Mouse (Mus musculus) layer of hippocampus, adult 2 months (tissue): ENCODE data around the gene Tldc2. TPM values are rescaled to one million over a fixed set of nuclear protein-coding genes. Genes with fewer than 3 reads are reported as not detected.
A peak's percentile ranks its signal among the peaks of the same experiment; 100 is the strongest.

Experiments
- DNase-seq, 2 experiments: peaks; one replicate each; pipeline ENCODE4 v3.0.0; 2022; ENCODE audit warnings: low spot score in 2 of 2
- H3K27ac ChIP-seq: fragments of 200-600 bp; 2 replicates; pipeline ENCODE4 v1.8.1; 2022
- H3K4me3 ChIP-seq: fragments of 200-600 bp; 2 replicates; pipeline ENCODE4 v1.8.1; 2022; ENCODE audit warnings: mild to moderate bottlenecking
- CTCF ChIP-seq: fragments of 200-600 bp; conservative IDR thresholded peaks from 2 replicates; pipeline ENCODE4 v1.8.1; 2022; ENCODE audit warnings: antibody characterized with exemption, mild to moderate bottlenecking, moderate library complexity
- total RNA-seq, 2 experiments: library from RNA; stranded (reverse); gene quantifications; 2 replicates each; pipeline ENCODE4 v1.2.3; 2021

Tldc2 gene
- total RNA-seq, 2 experiments from 2014 or later = not detected

DNA sequence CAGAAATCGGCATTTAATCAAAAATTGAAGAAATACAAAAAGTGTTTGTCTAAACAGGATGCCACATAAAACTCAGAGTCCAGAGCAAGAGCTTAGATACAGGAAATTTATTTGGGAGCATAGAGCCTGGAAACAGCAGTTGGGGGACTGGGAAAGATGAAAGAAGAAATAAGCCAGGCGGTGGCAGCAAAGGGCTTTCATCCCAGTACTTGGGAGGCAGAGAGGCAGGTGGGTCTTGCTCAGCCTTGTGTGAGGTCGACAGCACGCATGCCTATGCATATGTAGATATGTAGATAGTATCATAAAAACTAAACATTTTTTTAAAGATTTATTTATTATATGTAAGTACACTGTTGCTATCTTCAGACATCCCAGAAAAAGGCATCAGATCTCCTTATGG is 41.2 kb downstream of the Tldc2 start:
- H3K4me3 ChIP-seq = no peak overlapping the region
- no peak overlapping the region for H3K27ac ChIP-seq
- DNase-seq = peak in 1 of 2 experiments; percentile 34
- TF ChIP-seq CTCF = peak; percentile 70

DNA sequence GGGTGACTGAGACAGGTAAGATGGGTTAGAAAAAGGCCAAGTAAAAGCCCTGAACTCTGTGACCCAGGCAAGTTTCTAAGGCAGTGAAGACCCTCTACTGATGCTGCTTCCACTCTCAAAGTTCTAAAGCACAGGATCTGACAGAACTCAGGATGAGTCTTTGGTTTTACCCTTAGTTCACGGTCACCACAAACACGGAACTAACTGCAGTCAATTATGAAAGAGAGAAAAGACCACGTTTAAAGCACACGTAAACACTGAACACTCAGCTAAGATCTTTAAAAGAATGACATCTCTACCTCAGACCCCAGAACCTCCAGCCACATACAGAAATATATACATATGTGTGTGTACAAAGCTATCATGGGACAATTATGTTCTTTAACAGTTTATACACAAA is 42.2 kb downstream of the Tldc2 start:
- no peak for DNase-seq
- no peak for TF ChIP-seq CTCF
- Histone ChIP-seq H3K4me3 (no peak overlapping the region), H3K27ac (no peak overlapping the region)

DNA sequence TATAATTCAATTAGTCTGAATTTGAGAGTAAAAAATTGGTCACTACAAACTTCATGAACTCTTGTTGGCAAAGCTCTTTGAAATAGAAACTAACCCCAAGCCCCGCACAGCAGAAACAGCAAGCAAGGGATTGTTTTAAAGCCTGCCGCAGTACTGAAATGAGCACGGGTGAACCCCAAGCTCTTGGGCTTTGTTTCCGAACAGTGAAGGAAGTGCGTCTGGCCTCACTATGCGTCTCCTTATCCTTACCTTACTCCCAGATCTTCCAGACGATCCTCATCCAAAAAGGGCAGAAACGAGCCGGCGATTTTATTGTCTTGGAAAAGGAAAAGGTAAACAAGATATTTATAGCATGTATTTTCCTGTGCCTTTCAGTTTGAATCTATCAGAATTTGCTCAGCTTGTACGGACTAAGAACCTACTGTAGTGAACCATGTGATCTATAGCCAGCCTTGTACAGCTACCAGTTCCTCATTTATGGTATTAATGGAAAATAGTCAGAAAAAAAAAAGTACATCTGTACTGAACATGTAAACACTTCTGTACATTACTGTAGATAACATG is 42.8 kb downstream of the Tldc2 start:
- TF ChIP-seq CTCF = no peak
- no peak for DNase-seq
- peak overlapping the region; percentile 28; the same call in 1 of the 2 replicates for H3K27ac ChIP-seq
- no peak overlapping the region for H3K4me3 ChIP-seq

DNA sequence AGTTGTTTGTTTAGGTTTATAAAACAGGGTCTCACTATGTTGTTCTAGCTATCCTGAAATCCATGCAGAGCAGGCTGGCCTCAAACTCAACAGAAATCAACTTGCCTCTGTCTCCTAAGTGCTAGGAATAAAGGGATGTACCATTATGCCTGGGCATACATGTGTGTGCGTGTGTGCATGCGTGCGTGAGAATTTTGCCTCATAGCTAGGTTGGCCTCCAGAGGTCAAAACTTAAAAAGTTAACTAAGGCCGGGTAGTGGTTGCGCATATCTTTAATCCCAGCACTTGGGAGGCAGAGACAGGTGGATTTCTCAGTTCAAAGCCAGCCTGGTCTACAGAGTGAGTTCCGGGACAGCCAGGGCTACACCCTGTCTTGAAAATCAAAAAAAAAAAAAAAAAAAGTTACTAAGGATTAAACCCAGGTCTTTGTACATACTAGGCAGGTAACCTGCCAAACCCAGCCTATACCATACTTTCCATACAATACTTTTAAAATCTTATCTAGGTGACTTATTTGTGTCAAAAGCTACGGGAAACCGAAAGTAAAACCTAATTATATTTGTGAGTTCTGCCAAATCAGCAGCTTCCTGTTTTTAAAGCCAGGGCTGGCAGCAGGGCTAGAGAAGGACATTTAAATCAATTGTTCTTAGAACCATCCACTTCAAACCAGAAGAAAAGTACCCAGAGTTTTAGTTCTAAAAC is 44.1 kb downstream of the Tldc2 start:
- no peak for TF ChIP-seq CTCF

DNA sequence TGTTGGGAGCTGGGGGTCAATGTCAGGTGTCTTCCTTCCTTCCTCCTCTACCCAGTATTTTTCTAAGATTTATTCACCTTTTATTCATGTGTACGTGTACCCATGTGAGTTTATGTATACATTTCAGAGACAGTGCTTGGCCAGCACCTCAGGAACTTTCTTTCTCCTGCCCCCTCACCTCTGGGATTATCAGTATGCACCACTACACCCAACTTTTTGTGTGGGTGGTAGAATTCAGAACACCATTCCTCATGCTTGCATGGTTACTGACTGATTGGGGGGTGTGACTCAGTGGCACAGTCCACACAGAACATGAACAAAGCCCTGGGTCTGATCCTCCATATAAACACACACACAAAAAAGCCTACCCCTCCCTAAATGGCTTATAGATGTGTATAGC is 45.2 kb downstream of the Tldc2 start:
- no peak overlapping the region for H3K27ac ChIP-seq
- no peak for TF ChIP-seq CTCF

More for the DNA sequence above, 44.1 kb downstream of the Tldc2 start:
- DNase-seq = no peak
- Histone ChIP-seq H3K27ac (peak overlapping the region; percentile 4; the same call in 1 of the 2 replicates), H3K4me3 (no peak overlapping the region)

DNA sequence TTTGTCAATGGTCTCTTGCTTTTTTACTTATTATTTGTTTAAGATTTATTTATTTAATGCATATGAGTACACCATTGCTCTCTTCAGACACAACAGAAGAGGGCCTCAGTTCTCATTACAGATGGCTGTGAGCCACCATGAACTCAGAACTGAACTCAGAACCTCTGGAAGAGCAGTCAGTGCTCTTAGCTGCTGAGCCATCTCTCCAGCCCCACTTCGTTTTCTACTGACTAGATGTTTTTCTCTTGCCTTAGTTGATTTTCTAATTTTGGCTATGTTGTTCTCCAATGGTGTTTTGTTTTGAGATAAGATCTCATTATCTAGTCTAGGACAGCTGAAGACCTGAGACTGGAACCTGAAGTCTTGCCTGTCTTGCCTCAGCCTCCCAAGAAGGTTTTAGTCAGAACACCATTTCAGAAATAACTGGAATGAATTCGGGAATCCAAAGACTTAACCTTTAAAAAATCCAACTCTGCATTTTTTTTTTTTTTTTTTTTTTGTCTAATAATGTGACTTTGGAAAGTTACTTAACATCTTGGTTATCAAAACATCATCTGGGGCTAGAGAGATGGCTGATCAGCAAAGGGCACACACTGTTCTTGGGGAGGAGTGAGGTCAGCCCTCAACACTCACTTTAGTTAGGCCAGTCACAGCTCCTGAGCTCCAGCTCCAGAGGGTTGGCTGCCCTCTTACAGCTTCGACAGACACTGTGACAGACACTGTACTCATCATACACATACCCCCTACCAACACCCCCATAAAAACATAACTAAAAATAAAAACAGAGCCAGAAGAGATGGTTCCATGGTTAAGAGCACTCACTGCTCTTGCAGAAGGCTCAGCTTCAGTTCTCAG is 46.1 kb downstream of the Tldc2 start:
- DNase-seq = no peak
- no peak for TF ChIP-seq CTCF
- Histone ChIP-seq H3K27ac (no peak overlapping the region), H3K4me3 (no peak overlapping the region)

More for the DNA sequence above, 45.2 kb downstream of the Tldc2 start:
- no peak for DNase-seq
- no peak overlapping the region for H3K4me3 ChIP-seq

DNA sequence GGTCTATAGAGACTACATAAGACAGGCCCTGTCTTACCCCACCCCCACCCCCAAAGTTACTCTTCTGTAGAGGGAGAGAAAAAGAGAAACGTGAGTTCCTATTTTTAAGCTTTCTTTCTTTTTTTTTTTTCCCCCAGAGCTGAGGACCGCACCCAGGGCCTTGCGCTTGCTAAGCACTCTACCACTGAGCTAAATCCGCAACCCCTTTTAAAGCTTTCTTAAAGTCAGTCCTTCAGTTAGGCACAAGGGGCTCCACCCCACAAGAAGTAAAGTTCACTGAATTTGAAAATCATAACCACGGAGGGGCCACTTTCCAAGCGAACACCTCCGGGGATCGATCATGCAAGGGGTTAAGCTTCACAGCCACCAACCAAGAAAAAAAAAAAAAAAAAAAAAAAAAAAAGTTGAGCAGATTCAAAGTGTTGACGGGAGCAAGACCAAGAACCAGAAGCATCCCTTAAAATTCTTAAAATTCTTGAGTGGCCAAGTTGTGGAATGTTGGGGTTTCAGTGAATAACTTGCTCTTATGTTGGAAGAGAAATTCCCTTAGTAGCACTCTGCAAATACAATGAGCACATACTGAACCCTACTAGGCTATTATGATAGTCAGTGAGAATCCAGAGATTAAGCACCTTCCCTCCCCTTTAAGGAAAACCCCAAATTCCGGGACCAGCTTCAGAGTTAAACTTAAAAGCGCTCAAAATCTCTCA is 47.1 kb downstream of the Tldc2 start:
- DNase-seq = no peak
- Histone ChIP-seq H3K27ac (peak overlapping the region; percentile 86; the same call in 1 of the 2 replicates), H3K4me3 (peak overlapping the region; percentile 93)
- no peak for TF ChIP-seq CTCF

DNA sequence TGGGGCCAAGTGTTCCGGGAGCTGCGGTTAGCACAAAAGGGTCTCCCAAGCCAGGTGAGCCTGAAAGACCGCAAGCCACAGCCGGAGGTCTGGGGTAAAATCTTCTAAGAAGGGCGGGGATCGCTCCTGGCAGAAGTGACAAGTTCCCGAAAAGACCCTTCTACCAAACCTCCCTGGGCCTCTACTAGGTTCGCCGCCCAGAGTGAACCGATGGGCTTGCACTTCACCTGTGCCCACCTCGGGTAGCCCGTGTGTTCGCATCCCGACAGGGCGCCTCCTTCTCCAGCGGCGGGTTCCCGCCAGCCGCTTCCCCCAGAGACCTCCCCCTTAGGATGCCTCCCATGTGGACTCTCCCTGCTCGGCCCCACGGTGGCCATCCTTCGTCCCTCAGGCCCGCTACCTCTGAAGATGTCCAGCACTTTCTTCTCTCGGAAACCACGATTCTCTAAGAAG is 47.6 kb downstream of the Tldc2 start:
- H3K27ac ChIP-seq = peak overlapping the region; percentile 86

DNA sequence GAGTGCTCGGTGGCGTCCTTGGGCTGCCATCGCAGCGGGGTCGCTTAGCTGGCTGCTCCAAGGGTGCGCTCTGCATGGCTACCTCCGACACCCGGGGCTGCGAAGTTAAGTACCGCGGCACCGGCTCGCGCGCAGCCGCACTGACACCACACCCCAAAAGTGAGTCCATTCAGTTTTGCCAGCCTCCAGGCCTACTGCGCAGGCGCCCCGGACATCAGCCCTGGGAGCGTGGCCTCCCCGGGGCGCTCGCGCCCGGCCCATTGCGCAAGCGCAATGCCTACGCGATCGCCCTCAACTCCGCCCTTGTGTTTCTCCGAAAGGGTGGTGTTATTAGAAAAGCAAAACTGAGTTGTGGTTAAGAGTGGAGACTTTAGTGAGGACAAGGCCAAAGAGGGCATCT is 48.2 kb downstream of the Tldc2 start, which contains the start of gene Samhd1:
TSS of gene Samhd1 (minus strand) at position 252 of the 400 bp plus-strand sequence.
- peak; percentile 28; the same call in 1 of the 2 replicates for TF ChIP-seq CTCF
- DNase-seq = peak; percentile 89 to 90
- H3K4me3 ChIP-seq = peak within 1 kb of the TSS; percentile 93
- peak within 1 kb of the TSS; percentile 86 for H3K27ac ChIP-seq

More for the DNA sequence above, 47.6 kb downstream of the Tldc2 start:
- TF ChIP-seq CTCF = no peak
- H3K4me3 ChIP-seq = peak overlapping the region; percentile 93
- no peak for DNase-seq

DNA sequence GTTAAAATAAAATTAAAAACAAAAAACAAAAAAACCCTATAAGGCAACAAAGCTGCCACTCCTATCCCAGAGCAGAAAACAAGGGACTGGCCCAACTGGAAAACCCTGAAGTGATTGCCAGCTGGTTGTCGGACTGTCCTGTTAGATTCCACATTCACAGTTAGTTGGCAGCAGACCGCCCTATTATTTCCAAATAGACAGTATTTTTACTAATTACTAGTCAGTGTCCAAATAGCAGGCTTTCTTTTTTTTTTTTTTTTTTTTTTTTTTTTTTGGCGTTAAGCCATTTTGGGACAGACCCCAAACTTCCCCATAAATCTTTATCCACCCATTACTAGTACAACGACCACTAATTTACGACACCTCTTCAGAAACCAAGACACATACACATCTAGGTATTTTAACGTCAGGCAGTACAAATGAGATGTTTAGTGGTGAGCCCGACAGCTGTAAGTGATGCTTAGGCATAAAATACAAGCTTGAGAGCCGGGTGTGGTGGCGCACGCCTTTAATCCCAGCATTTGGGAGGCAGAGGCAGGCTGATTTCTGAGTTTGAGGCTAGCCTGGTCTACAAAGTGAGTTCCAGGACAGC is 48.8 kb downstream of the Tldc2 start:
- Histone ChIP-seq H3K27ac (peak overlapping the region; percentile 86), H3K4me3 (peak overlapping the region; percentile 93)
- no peak for DNase-seq
- no peak for TF ChIP-seq CTCF

DNA sequence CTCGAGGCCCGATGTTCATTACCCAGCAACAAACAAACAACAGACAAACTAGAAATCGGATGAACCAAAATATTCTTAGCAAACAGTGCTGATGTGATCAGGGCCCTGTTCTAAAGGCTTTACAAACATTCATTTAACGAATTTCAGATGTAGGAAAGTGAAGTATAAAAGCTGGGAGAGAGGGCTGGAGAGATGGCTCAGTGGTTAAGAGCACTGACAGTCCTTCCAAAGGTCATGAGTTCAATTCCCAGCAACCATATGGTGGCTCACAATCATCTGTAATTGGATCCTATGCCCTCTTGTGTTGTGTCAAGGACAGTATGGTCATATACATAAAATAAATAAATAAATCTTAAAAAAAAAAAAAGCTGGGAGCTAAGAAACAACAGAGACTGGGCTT is 49.3 kb downstream of the Tldc2 start:
- Histone ChIP-seq H3K27ac (no peak overlapping the region), H3K4me3 (no peak overlapping the region)
- TF ChIP-seq CTCF = no peak
- DNase-seq = no peak

DNA sequence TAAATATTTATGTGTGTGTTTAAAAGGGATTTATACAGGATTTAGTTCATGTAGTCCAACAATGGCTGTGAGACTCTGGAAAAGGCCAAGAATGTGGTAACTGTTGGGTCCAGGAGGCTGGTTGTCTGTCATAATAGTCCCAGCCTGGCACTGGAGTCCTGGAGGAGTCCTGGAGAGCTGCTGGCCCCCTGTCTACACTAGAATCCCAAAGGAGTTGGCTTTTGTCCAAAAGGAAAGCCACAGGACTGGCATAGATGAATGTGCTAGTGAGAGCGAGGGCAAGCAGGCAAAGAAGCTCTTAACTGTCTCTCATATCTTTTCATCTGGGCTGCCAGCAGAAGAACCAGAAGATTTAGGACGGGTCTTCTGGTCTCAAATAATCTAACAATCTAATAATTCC is 49.8 kb downstream of the Tldc2 start:
- no peak for TF ChIP-seq CTCF

More for the DNA sequence above, 49.8 kb downstream of the Tldc2 start:
- Histone ChIP-seq H3K4me3 (no peak overlapping the region), H3K27ac (no peak overlapping the region)
- no peak for DNase-seq
